In genomic region chr8:82067619-82068018, GRCm38 (mm10) we compare ENCODE assay signal across 25 mouse cellular contexts.
DNase-seq lines count a peak whose midpoint lies in the region; TF ChIP-seq lines count a peak whose summit lies in the region.
"Had no signal": no experiment of that assay in that cellular context is flagged by ENCODE, and none has a peak within 500 bp of the region (broad histone marks: within the 10 kb centered on the region; RNA-seq: fewer than 3 reads in every experiment).

No protein-coding gene starts in this region.

- H3K27ac ChIP-seq in layer of hippocampus, adult 2 months: peak overlapping the region; percentile 61; the same call in 1 of the 2 replicates
- H3K27ac ChIP-seq: forebrain, embryonic 10.5 days; forebrain, embryonic 13.5 days; heart, adult 2 months; heart, embryonic 10.5 days; heart, embryonic 13.5 days; hindbrain, embryonic 14.5 days; hindbrain, postnatal 0 days had no signal

- TF ChIP-seq CTCF in layer of hippocampus, adult 2 months (conservative IDR thresholded peaks at IDR 0.05): no peak

- intact Hi-C loops in left cerebral cortex, postnatal 25 days (cut with DNase I): no loop called here

- H3K4me3 ChIP-seq in layer of hippocampus, adult 2 months: no peak overlapping the region
- H3K4me3 ChIP-seq: forebrain, embryonic 10.5 days; forebrain, embryonic 13.5 days; heart, adult 2 months; heart, embryonic 10.5 days; heart, embryonic 13.5 days had no signal

- DNase-seq in layer of hippocampus, adult 11-12 months (ENCODE audit: low spot score): peak; percentile 20
- no peak for DNase-seq in layer of hippocampus, postnatal 10 days (ENCODE audit: low spot score in 2 of 2)
- DNase-seq in left cerebral cortex, postnatal 25 days (ENCODE audit: low spot score in 2 of 2): peak; percentile 4 to 32
- no peak for DNase-seq in left cerebral cortex, adult 9 months (ENCODE audit: low spot score in 2 of 2)
- DNase-seq in layer of hippocampus, adult 2 months (ENCODE audit: low spot score in 2 of 2): peak in 1 of 2 experiments; percentile 46
- DNase-seq in layer of hippocampus, adult 9-11 months: peak; percentile 18
- DNase-seq in thymus, postnatal 4 days: no peak
- DNase-seq in gastrocnemius, postnatal 25 days: no peak
- DNase-seq: adrenal gland, postnatal 10 days; adrenal gland, postnatal 36 days; B cell, adult 2 months; cerebellum, adult 11 months; cerebellum, adult 2 months; cerebellum, postnatal 10 days; cerebellum, postnatal 36 days; gastrocnemius, postnatal 36 days; heart, adult 2 months; heart, postnatal 14 days; heart, postnatal 4 days had no signal

Comparison
In these comparisons a context has a peak if more than half of its experiments do, and no peak if none do; other contexts are left out.
1. DNase-seq: peak in layer of hippocampus, adult 11-12 months (single experiment), left cerebral cortex, postnatal 25 days (2 of 2) and layer of hippocampus, adult 9-11 months (single experiment); none in layer of hippocampus, postnatal 10 days (0 of 2), left cerebral cortex, adult 9 months (0 of 2), thymus, postnatal 4 days (single experiment) and gastrocnemius, postnatal 25 days (single experiment).